Mouse (Mus musculus) frontal cortex, postnatal 14 days (tissue): ENCODE measurements around the gene Erv3.

Source experiments
- DNase-seq, 2 experiments: peaks; one replicate each; pipeline ENCODE4 v3.0.0; 2022; ENCODE audit warnings: low spot score in 2 of 2

Erv3 gene

DNA sequence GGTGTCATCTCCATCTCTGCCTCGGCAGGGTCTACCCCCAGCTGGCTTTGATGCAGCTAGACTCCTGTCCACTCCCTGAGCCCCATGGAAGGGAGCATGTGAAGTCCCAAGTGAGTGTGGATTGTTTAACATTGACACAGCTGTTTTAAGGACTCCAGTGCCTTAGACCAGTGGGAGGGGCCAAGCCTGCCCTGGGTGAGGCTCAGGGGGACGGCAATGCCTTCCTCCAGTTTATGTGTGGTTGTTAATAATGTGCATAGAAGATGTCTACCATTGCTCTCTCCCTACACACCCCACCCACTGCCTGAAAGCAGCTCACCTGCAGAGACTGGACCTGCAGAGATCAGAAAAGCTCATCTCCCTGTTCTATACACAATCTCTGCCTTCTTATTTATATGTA is 35.6 kb downstream of the Erv3 start:
- no peak for DNase-seq

DNA sequence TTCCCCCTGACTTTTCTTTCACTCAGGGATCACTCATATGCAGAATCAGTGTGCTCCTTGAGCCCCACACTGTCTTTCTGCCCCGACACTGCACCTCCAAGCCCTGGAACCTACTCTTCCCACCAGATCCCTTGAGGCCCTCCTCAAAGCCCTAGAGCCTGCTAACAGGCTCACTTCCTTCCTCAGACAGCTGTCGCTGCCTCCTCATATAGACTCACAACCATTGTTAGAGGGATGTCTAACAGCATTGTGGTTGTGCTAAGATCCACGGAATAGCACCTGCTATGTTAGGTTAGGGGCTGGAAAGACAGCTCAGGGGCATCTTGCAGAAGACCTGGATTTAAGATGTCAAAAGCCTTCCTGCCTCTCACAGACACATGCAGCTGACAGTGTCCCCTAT is 37.1 kb downstream of the Erv3 start:
- DNase-seq, result no peak

DNA sequence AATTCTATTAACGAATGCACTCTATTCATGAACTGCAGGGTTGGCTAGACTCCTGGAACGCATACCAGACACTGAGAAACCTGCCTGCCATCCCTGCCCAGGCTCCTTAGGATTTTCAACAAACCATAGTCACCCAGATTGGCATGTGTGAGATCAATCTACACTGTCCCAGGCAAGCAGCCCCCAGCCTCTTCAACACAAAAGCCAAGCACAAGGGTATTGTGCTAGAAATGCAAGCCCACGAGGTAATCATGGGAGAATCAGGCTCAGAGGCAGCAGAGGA is 37.9 kb downstream of the Erv3 start:
- no peak for DNase-seq

- peak; percentile 44 to 78 for DNase-seq
Measured at GRCm38 (mm10) chr2:131820932-131821707, 38.4 kb downstream of the Erv3 start.

DNA sequence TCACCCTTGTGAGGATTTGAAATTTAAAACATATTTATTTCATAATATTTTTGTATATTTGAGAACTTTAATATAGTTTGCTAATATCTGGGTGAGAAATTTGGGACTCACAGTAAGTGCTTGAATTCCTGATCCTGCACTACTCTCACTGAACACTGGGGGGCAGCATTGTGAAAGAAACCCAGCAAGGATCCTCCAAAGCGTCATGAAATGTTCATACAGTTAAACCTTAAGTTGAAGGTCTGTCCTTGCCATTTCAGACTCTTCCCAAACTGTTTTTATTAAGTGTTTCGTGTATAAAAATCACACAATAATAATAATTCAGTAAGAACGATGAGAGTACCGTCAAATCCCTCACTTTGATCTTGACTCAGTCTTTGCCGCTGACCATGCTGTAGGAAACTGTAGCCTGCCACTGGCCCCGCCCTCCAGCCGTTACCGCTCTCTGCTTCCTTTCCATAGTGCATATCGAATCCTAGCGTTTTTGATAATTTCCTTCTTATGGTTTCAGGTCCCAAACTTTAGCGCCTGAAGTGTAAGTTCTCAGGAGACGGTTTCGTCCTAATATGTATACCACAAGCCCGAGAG is 39.4 kb downstream of the Erv3 start:
- DNase-seq, result peak; percentile 72 to 93

- no peak for DNase-seq
Measured at GRCm38 (mm10) chr2:131814327-131814726, 45.2 kb downstream of the Erv3 start.

DNA sequence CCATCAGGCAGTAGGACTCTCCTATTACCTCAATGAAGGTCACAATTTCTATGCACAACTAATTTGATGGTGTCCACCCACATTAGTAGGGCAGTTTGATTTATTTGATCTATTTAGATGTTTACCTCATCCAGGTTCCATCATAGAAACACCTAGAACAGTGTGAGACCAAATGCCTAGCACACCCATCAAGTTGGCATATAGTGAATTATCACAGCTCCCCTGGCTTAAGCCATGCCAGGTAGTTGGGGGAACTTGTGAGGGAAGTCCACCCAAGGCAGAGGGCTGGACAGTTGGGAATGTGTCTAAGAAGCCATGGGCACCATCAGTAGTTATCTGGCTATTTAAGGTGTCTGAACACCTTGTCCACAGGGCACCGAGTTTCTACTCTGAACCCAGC is 46.1 kb downstream of the Erv3 start:
- no peak for DNase-seq

- peak in 1 of 2 experiments; percentile 66 for DNase-seq
Measured at GRCm38 (mm10) chr2:131812480-131813137, 46.9 kb downstream of the Erv3 start.

- no peak for DNase-seq
Measured at GRCm38 (mm10) chr2:131811607-131812006, 47.9 kb downstream of the Erv3 start.

DNA sequence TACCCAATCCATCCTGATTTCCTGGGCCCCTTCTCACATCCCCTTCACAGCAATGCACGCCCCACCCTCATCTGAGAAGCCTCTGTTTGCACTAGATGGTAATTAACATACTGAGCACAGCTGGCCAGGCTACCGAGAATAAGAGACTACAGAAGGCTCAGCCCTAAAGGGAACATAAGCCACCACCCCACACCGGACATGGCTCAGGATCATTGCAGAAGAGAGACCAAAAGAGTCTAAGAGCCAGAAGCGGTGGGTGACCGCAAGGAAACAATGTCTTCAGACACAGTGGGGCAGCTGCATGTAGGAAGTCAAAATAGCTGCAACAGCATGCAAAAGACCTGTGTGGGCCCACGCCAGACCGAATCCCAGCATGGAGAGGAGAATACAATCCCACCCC is 50.7 kb downstream of the Erv3 start:
- DNase-seq, result no peak

DNA sequence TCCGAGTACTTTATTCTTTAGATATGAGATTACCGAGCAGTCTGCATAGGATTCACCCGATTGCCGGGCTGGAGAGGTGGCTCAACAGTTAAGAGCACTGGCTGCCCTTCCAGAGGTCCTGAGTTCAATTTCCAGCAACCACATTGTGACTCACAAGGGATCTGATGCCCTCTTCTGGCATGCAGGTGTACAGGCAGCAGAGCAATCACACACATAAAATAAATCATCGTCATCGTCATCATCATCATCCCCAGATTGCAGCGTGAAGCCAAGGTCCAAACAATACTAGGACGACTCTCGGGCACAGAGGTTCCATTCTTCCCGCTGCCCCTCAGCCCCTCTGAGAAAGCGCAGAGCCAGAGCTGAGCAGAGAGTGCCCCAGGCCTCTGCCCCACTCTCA is 51.9 kb downstream of the Erv3 start:
- DNase-seq, result no peak

GRCm38 (mm10) chr2:131806863-131807262 is 52.7 kb downstream of the Erv3 start:
- DNase-seq, result no peak

GRCm38 (mm10) chr2:131805306-131805705 is 54.2 kb downstream of the Erv3 start:
- DNase-seq, result no peak

DNA sequence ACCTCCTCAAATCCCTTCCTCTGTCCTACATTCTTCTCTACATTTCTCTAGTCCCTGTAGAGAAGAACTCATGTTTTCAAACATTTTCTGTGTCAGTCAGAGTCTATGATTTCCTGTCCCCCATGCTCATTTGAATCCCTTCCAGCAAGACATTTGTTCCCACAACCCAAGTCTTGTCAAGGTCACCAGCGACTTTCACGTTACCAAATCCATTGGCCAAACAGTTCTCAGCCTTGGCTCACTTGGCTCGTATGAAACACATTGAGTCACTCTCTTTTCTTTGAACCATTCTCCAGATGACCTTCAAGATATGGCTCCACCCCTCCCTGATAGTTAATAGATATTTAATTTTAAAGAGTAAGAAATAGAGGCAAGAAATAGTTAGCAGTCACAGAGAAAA is 55.7 kb downstream of the Erv3 start:
- no peak for DNase-seq
